Mouse (Mus musculus): Measurements from ENCODE around the gene Dleu7.

The Dleu7 gene

GRCm38 (mm10) chr14:62288731-62289130 lies 4.1 kb downstream of the Dleu7 start:
- DNase-seq (ENCODE audit: extremely low read depth, low read depth, low spot score) = no peak

DNA sequence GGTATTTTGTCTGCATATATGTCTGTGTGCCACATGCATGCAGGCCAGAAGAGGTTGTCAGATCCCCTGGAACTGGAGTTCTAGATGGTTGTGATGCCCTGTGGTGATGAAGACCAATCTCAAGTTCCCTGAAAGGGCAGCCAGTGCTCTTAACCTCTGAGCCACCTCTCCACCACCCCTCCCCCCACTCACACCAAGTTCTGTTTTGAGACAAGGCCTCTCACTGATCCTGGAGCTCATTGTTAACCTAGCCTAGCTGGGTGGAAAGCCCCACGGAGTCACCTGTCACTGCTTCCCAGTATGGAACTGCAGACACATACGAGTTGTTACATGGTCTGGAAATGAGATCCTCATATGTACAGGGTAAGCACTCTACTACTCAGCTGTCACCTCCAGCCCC lies 9.9 kb downstream of the Dleu7 start:
- DNase-seq (ENCODE audit: extremely low read depth, low read depth, low spot score) = no peak

DNA sequence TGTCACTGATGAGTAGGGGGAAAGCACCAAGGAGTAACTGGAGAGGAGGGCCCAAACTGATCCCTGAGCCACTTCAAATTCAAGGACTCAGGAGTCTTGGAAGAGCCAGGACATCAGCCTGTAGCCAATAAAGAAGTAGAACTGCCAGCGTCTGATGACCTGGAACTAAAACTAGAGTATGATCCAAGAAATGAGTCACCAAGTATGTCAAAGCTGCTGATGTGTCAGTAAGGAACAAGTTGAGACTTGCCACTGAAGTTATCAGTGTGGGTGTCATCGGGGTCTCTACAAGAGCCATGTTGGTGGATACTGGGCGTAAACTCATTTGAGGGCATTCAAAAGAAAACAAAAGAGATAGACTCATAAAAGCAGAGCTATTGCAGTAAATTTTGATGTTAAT lies 19.2 kb downstream of the Dleu7 start:
- no peak for DNase-seq (ENCODE audit: extremely low read depth, low read depth, low spot score)

- DNase-seq (ENCODE audit: extremely low read depth, low read depth, low spot score) = no peak
Observed at GRCm38 (mm10) chr14:62270698-62271396, 22.0 kb downstream of the Dleu7 start.

GRCm38 (mm10) chr14:62258978-62259536 lies 33.8 kb downstream of the Dleu7 start:
- no peak for DNase-seq (ENCODE audit: extremely low read depth, low read depth, low spot score)

DNA sequence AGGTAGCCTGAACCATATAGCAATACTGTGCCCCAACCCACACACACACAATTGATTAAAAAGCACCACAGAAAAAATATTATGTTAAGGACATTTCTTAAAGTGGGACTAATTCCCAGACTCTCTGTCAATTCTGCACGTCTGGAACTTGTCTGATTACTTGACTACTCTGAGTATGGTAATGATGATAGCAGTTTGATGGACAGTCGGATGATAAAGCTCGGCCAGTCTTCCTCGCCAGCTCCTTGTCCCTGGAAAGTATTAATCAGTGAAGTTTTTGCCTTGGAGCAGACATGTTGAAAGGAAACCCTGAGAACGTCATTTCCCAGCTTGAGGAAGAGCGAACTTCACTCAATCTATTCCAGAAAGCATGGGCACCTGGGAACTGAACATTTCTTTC lies 34.7 kb downstream of the Dleu7 start:
- DNase-seq (ENCODE audit: extremely low read depth, low read depth, low spot score) = no peak

GRCm38 (mm10) chr14:62256066-62256465 lies 36.8 kb downstream of the Dleu7 start:
- no peak for DNase-seq (ENCODE audit: extremely low read depth, low read depth, low spot score)

DNA sequence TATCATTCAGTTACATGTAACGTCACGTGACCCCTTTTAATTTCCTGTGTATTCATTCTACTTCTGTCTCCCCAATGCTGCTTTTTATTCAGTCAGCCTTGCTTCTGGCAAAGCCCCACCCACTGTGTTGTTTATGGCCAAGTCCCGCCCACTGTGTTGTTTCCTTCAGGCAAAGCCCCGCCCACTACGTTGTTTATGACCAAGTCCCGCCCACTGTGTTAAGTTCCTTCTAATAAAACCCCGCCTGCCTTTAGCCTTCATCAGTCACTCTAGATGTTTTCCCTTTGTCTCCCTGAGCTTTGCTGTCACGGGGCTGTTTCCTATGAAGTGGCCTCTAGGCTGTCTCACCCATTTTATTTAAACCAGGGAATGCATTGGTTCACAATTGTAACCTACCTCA lies 38.5 kb downstream of the Dleu7 start:
- DNase-seq (ENCODE audit: extremely low read depth, low read depth, low spot score) = no peak

GRCm38 (mm10) chr14:62251999-62252398 lies 40.8 kb downstream of the Dleu7 start:
- no peak for DNase-seq (ENCODE audit: extremely low read depth, low read depth, low spot score)

- DNase-seq (ENCODE audit: extremely low read depth, low read depth, low spot score) = no peak
Observed at GRCm38 (mm10) chr14:62250046-62250445, 42.8 kb downstream of the Dleu7 start.

DNA sequence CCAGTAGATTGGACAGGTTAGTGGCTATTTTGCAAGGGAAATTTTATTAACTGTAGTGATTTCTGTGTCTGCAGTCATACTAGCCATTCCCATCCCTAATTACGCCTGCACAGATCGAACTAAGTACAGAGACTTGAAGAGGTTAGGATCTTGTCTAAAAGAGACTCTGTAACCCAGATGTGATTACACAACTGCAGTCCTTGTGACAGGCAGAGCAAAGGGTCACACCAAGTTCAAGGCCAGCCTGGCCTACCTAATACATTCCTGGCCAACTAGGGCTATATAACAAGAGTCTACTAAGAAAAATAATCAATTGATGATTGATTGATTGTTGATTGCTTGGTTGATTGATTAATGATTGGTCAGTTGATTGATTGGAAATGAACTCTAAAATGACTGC lies 43.6 kb downstream of the Dleu7 start:
- no peak for DNase-seq (ENCODE audit: extremely low read depth, low read depth, low spot score)

DNA sequence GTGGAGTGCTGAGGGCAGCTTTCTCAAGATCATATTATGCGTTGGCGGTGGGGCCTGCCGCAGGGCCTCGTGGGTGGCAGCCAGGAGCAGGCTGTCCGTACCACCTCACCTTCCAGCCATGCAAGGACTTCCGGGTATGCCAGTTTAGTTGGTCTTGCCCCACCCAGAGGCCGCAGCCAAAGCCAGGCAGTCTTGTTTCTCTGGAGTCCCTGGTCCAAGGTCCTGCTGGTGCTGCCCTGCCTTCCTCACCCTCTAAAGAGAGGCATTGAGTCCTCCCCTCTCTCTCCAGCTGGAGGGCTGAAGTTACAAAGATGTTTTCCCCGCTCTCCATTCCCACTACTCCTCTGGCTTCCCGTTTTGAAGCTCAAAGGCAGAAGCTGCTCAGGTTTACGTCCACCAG lies 44.1 kb downstream of the Dleu7 start:
- DNase-seq (ENCODE audit: extremely low read depth, low read depth, low spot score) = no peak

DNA sequence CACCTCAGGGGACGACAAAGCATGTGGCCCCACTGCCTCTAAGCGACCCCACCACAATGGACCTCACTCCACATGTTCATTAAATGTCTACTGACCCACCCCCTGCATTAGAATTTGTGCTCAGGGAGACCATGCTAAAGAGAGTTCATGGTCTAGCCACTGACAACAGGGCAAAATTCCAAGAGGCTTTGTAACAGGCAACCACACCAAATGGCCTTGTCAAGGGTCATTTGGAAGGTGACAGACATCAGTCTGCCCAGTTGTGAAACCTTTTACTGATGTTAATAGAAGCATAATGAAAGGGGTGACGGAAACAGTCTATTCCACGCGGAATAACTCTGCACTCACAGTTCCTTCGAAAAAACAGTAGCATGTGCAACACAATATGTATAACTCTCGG lies 44.5 kb downstream of the Dleu7 start:
- DNase-seq (ENCODE audit: extremely low read depth, low read depth, low spot score) = no peak

GRCm38 (mm10) chr14:62245557-62245956 lies 47.3 kb downstream of the Dleu7 start:
- DNase-seq (ENCODE audit: extremely low read depth, low read depth, low spot score) = no peak

- DNase-seq (ENCODE audit: extremely low read depth, low read depth, low spot score) = no peak
Observed at GRCm38 (mm10) chr14:62243530-62243929, 49.3 kb downstream of the Dleu7 start.

DNA sequence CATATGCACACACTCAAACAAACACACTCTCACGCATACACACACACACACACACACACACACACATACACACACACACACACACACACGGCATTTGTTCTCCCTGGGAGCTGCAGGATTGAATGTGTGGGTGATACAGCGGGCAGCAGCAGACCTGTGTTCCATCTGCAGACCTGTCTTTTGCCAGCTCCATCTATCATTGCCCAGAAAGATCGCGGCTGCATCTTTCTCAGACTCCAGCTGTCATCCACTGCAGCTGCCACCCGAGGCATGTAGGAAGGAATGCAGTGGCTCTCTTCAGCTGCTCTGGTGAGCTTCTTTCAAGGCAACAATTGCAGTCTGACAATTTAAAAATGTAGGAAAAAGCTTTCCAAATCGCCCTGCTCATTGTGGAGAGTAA lies 56.9 kb downstream of the Dleu7 start:
- no peak for DNase-seq (ENCODE audit: extremely low read depth, low read depth, low spot score)

DNA sequence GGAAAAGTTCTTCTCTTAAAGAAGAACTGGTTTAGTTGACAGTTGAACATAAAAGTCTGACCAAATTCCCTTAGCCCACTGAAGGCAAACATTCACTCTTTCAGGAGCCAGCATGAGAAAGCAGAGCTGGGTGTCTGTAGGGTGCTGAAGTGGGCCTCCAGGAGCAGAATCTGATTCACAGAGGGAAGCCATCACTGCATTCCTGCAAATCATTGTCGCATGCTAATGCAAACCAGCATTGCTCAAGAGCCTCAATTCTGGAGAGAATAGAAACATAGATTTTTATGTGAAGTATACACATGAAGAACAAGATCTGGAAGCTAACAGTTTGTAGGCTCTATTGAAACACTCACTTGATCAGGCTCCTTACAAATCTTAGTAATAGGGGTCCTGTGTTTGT lies 57.6 kb downstream of the Dleu7 start:
- no peak for DNase-seq (ENCODE audit: extremely low read depth, low read depth, low spot score)

- no peak for DNase-seq (ENCODE audit: extremely low read depth, low read depth, low spot score)
Observed at GRCm38 (mm10) chr14:62230968-62231367, 61.9 kb downstream of the Dleu7 start.

DNA sequence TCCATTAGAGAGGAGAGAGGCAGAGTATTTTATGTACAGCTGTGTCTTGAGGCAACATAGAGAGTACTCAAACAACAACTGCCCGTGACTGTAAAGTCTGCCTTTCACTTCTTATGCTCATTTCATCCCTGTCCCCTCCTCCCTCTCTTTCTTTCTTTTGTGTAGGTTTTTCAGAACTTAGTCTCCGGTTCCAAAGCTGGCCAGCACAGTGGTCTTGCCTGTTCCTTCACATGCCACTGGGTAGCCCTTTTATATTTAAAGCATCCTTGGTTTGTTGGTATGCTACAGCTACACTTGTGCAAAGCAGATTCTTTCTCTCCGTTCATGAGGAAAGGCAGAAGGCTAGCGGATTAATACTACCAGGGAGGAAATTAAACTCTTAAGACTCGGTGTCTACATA lies 65.7 kb downstream of the Dleu7 start:
- DNase-seq (ENCODE audit: extremely low read depth, low read depth, low spot score) = no peak

GRCm38 (mm10) chr14:62226576-62227047 lies 66.2 kb downstream of the Dleu7 start:
- DNase-seq (ENCODE audit: extremely low read depth, low read depth, low spot score) = no peak

Data from fat pad, adult 2 months (tissue).